Mouse (Mus musculus) E14TG2a.4 (cell line): Measurements from ENCODE around the gene Bmp6.

Source experiments
- CTCF ChIP-seq: conservative IDR thresholded peaks from 2 replicates; pipeline ENCODE4 v1.5.1; 2014; ENCODE audit warnings: low read length
- NANOG ChIP-seq: IDR thresholded peaks from 2 replicates; pipeline ENCODE4 v1.6.1; 2014; ENCODE audit warnings: borderline replicate concordance, low read length, mixed read lengths

DNA sequence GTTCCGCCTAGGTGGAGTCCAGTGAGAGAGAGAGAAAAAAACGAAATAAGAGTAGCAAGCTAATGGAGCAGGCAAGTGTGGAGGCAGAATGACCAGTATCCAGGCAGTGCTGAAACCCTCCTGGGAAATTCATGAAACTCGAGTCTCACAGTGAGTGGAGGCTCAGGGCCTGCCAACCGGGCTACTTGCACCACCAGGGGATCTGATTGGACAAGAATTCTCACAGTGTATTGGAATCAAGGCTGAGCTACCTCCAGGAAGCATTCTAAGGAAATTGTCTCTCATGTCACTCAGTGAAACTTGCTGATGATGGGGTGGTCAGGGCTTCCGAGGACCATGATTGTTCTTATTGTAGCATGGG, 2.8 kb downstream of the Bmp6 start:
- no peak for TF ChIP-seq CTCF
- TF ChIP-seq NANOG = no peak
